Mouse (Mus musculus): Measurements from ENCODE around the gene Gli3.

- no peak for TF ChIP-seq POLR2A (IDR thresholded peaks at IDR 0.05; ENCODE audit: borderline replicate concordance, extremely low read depth, insufficient read depth, insufficient read length, poor library complexity, severe bottlenecking)
- no peak for TF ChIP-seq CTCF (IDR thresholded peaks at IDR 0.05; ENCODE audit: borderline replicate concordance, extremely low read depth, insufficient read depth, insufficient read length)
Observed at GRCm38 (mm10) chr13:15538389-15538788, 75.4 kb downstream of the Gli3 start.
